Mouse (Mus musculus): ENCODE measurements around the gene Hmga1b. TPM values are rescaled to one million over a fixed set of nuclear protein-coding genes. Genes with fewer than 3 reads are reported as not detected.

Hmga1b gene
- polyA plus RNA-seq, 1 experiment = 130 TPM

- H3K4me2 ChIP-seq (ENCODE audit: low read depth) = no peak overlapping the region
- TF ChIP-seq TCF12 (IDR thresholded peaks at IDR 0.05; ENCODE audit: insufficient read depth, poor library complexity, severe bottlenecking) (no peak), MYOD1 (IDR thresholded peaks at IDR 0.05; ENCODE audit: control insufficient read depth in 1 of 3, insufficient read length in 2 of 3, low read depth in 2 of 3) (no peak), E2F4 (IDR thresholded peaks at IDR 0.05; ENCODE audit: insufficient read depth) (no peak), TCF3 (IDR thresholded peaks at IDR 0.05; ENCODE audit: insufficient read length, low read depth) (no peak), USF1 (IDR thresholded peaks at IDR 0.05; ENCODE audit: low read depth) (no peak), REST (IDR thresholded peaks at IDR 0.05; ENCODE audit: insufficient read depth, insufficient read length) (no peak), CEBPB (IDR thresholded peaks at IDR 0.05; ENCODE audit: insufficient read depth, poor library complexity, severe bottlenecking) (no peak), POLR2A (IDR thresholded peaks at IDR 0.05; ENCODE audit: insufficient read length, low read depth) (no peak), MAX (IDR thresholded peaks at IDR 0.05; ENCODE audit: low read depth) (no peak), SRF (IDR thresholded peaks at IDR 0.05; ENCODE audit: control insufficient read depth, insufficient read length, low read depth) (no peak), MYOG (IDR thresholded peaks at IDR 0.05; ENCODE audit: control insufficient read depth in 1 of 3, insufficient read depth in 1 of 3, insufficient read length in 2 of 3, low read depth in 2 of 3) (no peak), POLR2AphosphoS2 (IDR thresholded peaks at IDR 0.05; ENCODE audit: insufficient read length, low read depth) (no peak)
- no peak overlapping the region for H3K4me3 ChIP-seq
- H3K36me3 ChIP-seq (ENCODE audit: control insufficient read depth, insufficient read depth) = no peaks in the 10 kb centered on the region
- no peaks in the 10 kb centered on the region for H3K27me3 ChIP-seq (ENCODE audit: control insufficient read depth, insufficient read depth, insufficient read length)
- H3ac ChIP-seq (ENCODE audit: control insufficient read depth, insufficient read length) = no peak overlapping the region
- H3K79me2 ChIP-seq (ENCODE audit: control insufficient read depth, insufficient read depth) = no peaks in the 10 kb centered on the region
Observed at GRCm38 (mm10) chr11:120730331-120730870, 32.2 kb upstream of the Hmga1b start.

GRCm38 (mm10) chr11:120731395-120731794 lies 31.2 kb upstream of the Hmga1b start:
- no peaks in the 10 kb centered on the region for H3K27me3 ChIP-seq (ENCODE audit: control insufficient read depth, insufficient read depth, insufficient read length)
- peak overlapping the region; percentile 22 for H3K4me3 ChIP-seq
- peak overlapping the region; percentile 85 for H3K4me2 ChIP-seq (ENCODE audit: low read depth)
- TF ChIP-seq POLR2AphosphoS2 (IDR thresholded peaks at IDR 0.05; ENCODE audit: insufficient read length, low read depth) (peak; percentile 18), MYOD1 (IDR thresholded peaks at IDR 0.05; ENCODE audit: control insufficient read depth in 1 of 3, insufficient read length in 2 of 3, low read depth in 2 of 3) (peak in 1 of 3 experiments; percentile 8), TCF3 (IDR thresholded peaks at IDR 0.05; ENCODE audit: insufficient read length, low read depth) (no peak)
- H3ac ChIP-seq (ENCODE audit: control insufficient read depth, insufficient read length) = no peak overlapping the region
- no peaks in the 10 kb centered on the region for H3K79me2 ChIP-seq (ENCODE audit: control insufficient read depth, insufficient read depth)
- no peaks in the 10 kb centered on the region for H3K36me3 ChIP-seq (ENCODE audit: control insufficient read depth, insufficient read depth)

- Histone ChIP-seq H3K4me2 (ENCODE audit: low read depth) (peak within 1 kb of the TSS; percentile 85), H3K79me2 (ENCODE audit: control insufficient read depth, insufficient read depth) (no peaks in the 10 kb centered on the region), H3K36me3 (ENCODE audit: control insufficient read depth, insufficient read depth) (no peaks in the 10 kb centered on the region), H3ac (ENCODE audit: control insufficient read depth, insufficient read length) (no peak within 1 kb of the TSS), H3K4me3 (peak within 1 kb of the TSS; percentile 22), H3K27me3 (ENCODE audit: control insufficient read depth, insufficient read depth, insufficient read length) (no peaks in the 10 kb centered on the region)
- no peak for TF ChIP-seq REST (IDR thresholded peaks at IDR 0.05; ENCODE audit: insufficient read depth, insufficient read length)
- peak; percentile 52 for TF ChIP-seq POLR2A (IDR thresholded peaks at IDR 0.05; ENCODE audit: insufficient read length, low read depth)
- peak; percentile 92 for TF ChIP-seq SRF (IDR thresholded peaks at IDR 0.05; ENCODE audit: control insufficient read depth, insufficient read length, low read depth)
- peak in 1 of 3 experiments; percentile 15 for TF ChIP-seq MYOD1 (IDR thresholded peaks at IDR 0.05; ENCODE audit: control insufficient read depth in 1 of 3, insufficient read length in 2 of 3, low read depth in 2 of 3)
Observed at GRCm38 (mm10) chr11:120731858-120732680, 30.5 kb upstream of the Hmga1b start, which contains the start of gene Cbr2. Cbr2 (minus strand) TSS chr11:120732114.

GRCm38 (mm10) chr11:120733521-120733920 lies 29.1 kb upstream of the Hmga1b start:
- Histone ChIP-seq H3K36me3 (ENCODE audit: control insufficient read depth, insufficient read depth) (no peaks in the 10 kb centered on the region), H3K4me2 (ENCODE audit: low read depth) (peak overlapping the region; percentile 49)
- TF ChIP-seq MYOD1 (IDR thresholded peaks at IDR 0.05; ENCODE audit: control insufficient read depth in 1 of 3, insufficient read length in 2 of 3, low read depth in 2 of 3) (no peak), MYOG (IDR thresholded peaks at IDR 0.05; ENCODE audit: control insufficient read depth in 1 of 3, insufficient read depth in 1 of 3, insufficient read length in 2 of 3, low read depth in 2 of 3) (no peak), REST (IDR thresholded peaks at IDR 0.05; ENCODE audit: insufficient read depth, insufficient read length) (no peak), CEBPB (IDR thresholded peaks at IDR 0.05; ENCODE audit: insufficient read depth, poor library complexity, severe bottlenecking) (no peak), TCF12 (IDR thresholded peaks at IDR 0.05; ENCODE audit: insufficient read depth, poor library complexity, severe bottlenecking) (no peak), POLR2AphosphoS2 (IDR thresholded peaks at IDR 0.05; ENCODE audit: insufficient read length, low read depth) (no peak), E2F4 (IDR thresholded peaks at IDR 0.05; ENCODE audit: insufficient read depth) (no peak), SRF (IDR thresholded peaks at IDR 0.05; ENCODE audit: control insufficient read depth, insufficient read length, low read depth) (no peak), TCF3 (IDR thresholded peaks at IDR 0.05; ENCODE audit: insufficient read length, low read depth) (no peak), POLR2A (IDR thresholded peaks at IDR 0.05; ENCODE audit: insufficient read length, low read depth) (no peak)

GRCm38 (mm10) chr11:120736424-120736823 lies 26.2 kb upstream of the Hmga1b start:
- no peak overlapping the region for H3K4me3 ChIP-seq
- no peak for TF ChIP-seq TCF3 (IDR thresholded peaks at IDR 0.05; ENCODE audit: insufficient read length, low read depth)
- TF ChIP-seq USF1 (IDR thresholded peaks at IDR 0.05; ENCODE audit: low read depth) = no peak
- no peak for TF ChIP-seq MYOG (IDR thresholded peaks at IDR 0.05; ENCODE audit: control insufficient read depth in 1 of 3, insufficient read depth in 1 of 3, insufficient read length in 2 of 3, low read depth in 2 of 3)
- TF ChIP-seq TCF12 (IDR thresholded peaks at IDR 0.05; ENCODE audit: insufficient read depth, poor library complexity, severe bottlenecking) = no peak
- TF ChIP-seq POLR2A (IDR thresholded peaks at IDR 0.05; ENCODE audit: insufficient read length, low read depth) = no peak
- no peak for TF ChIP-seq E2F4 (IDR thresholded peaks at IDR 0.05; ENCODE audit: insufficient read depth)
- H3K36me3 ChIP-seq (ENCODE audit: control insufficient read depth, insufficient read depth) = no peaks in the 10 kb centered on the region
- no peaks in the 10 kb centered on the region for H3K79me2 ChIP-seq (ENCODE audit: control insufficient read depth, insufficient read depth)
- no peak overlapping the region for H3K4me2 ChIP-seq (ENCODE audit: low read depth)
- H3K27me3 ChIP-seq (ENCODE audit: control insufficient read depth, insufficient read depth, insufficient read length) = peaks cover 14% of the 10 kb centered on the region
- H3ac ChIP-seq (ENCODE audit: control insufficient read depth, insufficient read length) = no peak overlapping the region

More at GRCm38 (mm10) chr11:120733521-120733920, 29.1 kb upstream of the Hmga1b start:
- H3ac ChIP-seq (ENCODE audit: control insufficient read depth, insufficient read length) = no peak overlapping the region
- H3K79me2 ChIP-seq (ENCODE audit: control insufficient read depth, insufficient read depth) = no peaks in the 10 kb centered on the region
- H3K4me3 ChIP-seq = no peak overlapping the region
- H3K27me3 ChIP-seq (ENCODE audit: control insufficient read depth, insufficient read depth, insufficient read length) = no peaks in the 10 kb centered on the region

Data from myocyte (in vitro differentiated cells).